Mouse (Mus musculus) brain, adult 2 months (tissue): ENCODE results near the gene Lgals1.
A peak's percentile ranks its signal among the peaks of the same experiment; 100 is the strongest.

ENCODE experiments used
- DNase-seq: peaks from one replicate; pipeline ENCODE4 v3.0.0; 2011; ENCODE audit warnings: low read depth, low spot score

The Lgals1 gene

GRCm38 (mm10) chr15:78908982-78909381, 17.5 kb upstream of the Lgals1 start:
- DNase-seq: no peak

GRCm38 (mm10) chr15:78912040-78912439, 14.5 kb upstream of the Lgals1 start:
- peak; percentile 78 for DNase-seq

GRCm38 (mm10) chr15:78913632-78914090, 12.9 kb upstream of the Lgals1 start, which contains the start of gene Pdxp:
Gene Pdxp (plus strand): TSS chr15:78913919.
- peak; percentile 100 for DNase-seq

- peak; percentile 75 for DNase-seq
These were observed 12.3 kb upstream of the Lgals1 start for GRCm38 (mm10) chr15:78914091-78914822.

- no peak for DNase-seq
These were observed 11.5 kb upstream of the Lgals1 start for GRCm38 (mm10) chr15:78914823-78915659.

GRCm38 (mm10) chr15:78915660-78916017, 10.9 kb upstream of the Lgals1 start:
- peak; percentile 96 for DNase-seq

GRCm38 (mm10) chr15:78916052-78916826, 10.3 kb upstream of the Lgals1 start:
- DNase-seq: peak; percentile 80

GRCm38 (mm10) chr15:78918126-78918525, 8.4 kb upstream of the Lgals1 start:
- no peak for DNase-seq

GRCm38 (mm10) chr15:78919914-78920313, 6.6 kb upstream of the Lgals1 start:
- no peak for DNase-seq

GRCm38 (mm10) chr15:78922700-78923099, 3.8 kb upstream of the Lgals1 start:
- DNase-seq: no peak

- DNase-seq: no peak
These were observed 2.9 kb upstream of the Lgals1 start for GRCm38 (mm10) chr15:78923585-78923984.

- DNase-seq: no peak
These were observed 1.4 kb upstream of the Lgals1 start for GRCm38 (mm10) chr15:78925129-78925528.

GRCm38 (mm10) chr15:78927021-78927787, 679 bp downstream of the Lgals1 start:
- peak; percentile 35 for DNase-seq

GRCm38 (mm10) chr15:78927788-78928457, 1.4 kb downstream of the Lgals1 start:
- peak; percentile 86 for DNase-seq

- no peak for DNase-seq
These were observed 2.0 kb downstream of the Lgals1 start for GRCm38 (mm10) chr15:78928539-78928938.

GRCm38 (mm10) chr15:78930192-78930706, 3.7 kb downstream of the Lgals1 start:
- DNase-seq: no peak

- no peak for DNase-seq
These were observed 4.4 kb downstream of the Lgals1 start for GRCm38 (mm10) chr15:78930801-78931426.

GRCm38 (mm10) chr15:78931577-78931976, 5.1 kb downstream of the Lgals1 start:
- peak; percentile 79 for DNase-seq

- peak; percentile 96 for DNase-seq
These were observed 8.3 kb downstream of the Lgals1 start, which contains the start of gene Nol12 for GRCm38 (mm10) chr15:78934784-78935320. Gene Nol12 (plus strand): TSS chr15:78934933.
